Mouse (Mus musculus): ENCODE data around the gene Irak1. TPM values are rescaled to one million over a fixed set of nuclear protein-coding genes. Genes with fewer than 3 reads are reported as not detected.

Irak1 gene
- 53.9 and 58.2 TPM in 2 replicates for polyA plus RNA-seq (2016; fragmentation: Nextera tagmentation; extraction: Ambion mirVana)

- 17% methylated on average over 65 of the region's 72 CpGs for WGBS
- Histone ChIP-seq H3K4me2 (replicated peaks) (peak within 1 kb of the TSS; percentile 63), H3K9ac (peak within 1 kb of the TSS; percentile 75), H3K27ac (peak within 1 kb of the TSS; percentile 88), H3K27me3 (no peaks in the 10 kb centered on the region), H3K9me3 (replicated peaks) (no peaks in the 10 kb centered on the region), H3K4me3 (peak within 1 kb of the TSS; percentile 52), H3K4me1 (peaks cover 5% of the 10 kb centered on the region; the same call in 1 of the 2 replicates), H3K36me3 (0 out of 2 replicates have a peak, but pooled peaks cover 8% of the 10 kb centered on the region)
- peak; percentile 90 for ATAC-seq (ENCODE audit: low FRiP score)
Observed at GRCm38 (mm10) chrX:74023188-74024049, at the start of gene Irak1. TSS of gene Irak1 (minus strand) at chrX:74023918.

- no peak overlapping the region for H3K4me2 ChIP-seq (replicated peaks)
- no peak for ATAC-seq (ENCODE audit: low FRiP score)
- no peaks in the 10 kb centered on the region for H3K27me3 ChIP-seq
Observed at GRCm38 (mm10) chrX:74070794-74071193, 47.1 kb upstream of the Irak1 start.

DNA sequence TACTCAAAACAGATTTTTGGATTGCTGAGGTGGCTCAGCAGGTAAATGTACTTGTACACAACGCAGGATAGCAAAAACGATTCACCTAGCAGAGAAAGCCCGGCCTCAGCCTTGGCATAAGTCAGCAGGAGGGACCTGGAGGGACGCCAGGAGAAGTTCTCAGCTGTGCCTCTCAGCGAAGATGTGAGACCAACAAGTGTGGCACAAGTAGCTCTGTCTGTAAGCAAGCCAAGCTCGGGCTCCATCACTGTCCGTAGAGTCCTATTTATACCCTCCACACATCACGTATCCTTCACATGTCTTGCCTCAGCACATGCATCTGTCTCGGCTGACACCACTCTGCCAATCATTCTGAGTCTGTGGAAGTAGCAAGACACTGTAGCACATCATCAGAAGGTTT is 44.2 kb upstream of the Irak1 start:
- Histone ChIP-seq H3K4me1 (no peaks in the 10 kb centered on the region), H3K4me2 (replicated peaks) (no peak overlapping the region), H3K4me3 (no peak overlapping the region), H3K27me3 (no peaks in the 10 kb centered on the region), H3K9ac (no peak overlapping the region), H3K9me3 (replicated peaks) (no peaks in the 10 kb centered on the region), H3K27ac (no peak overlapping the region), H3K36me3 (no peaks in the 10 kb centered on the region)
- WGBS = 93% methylated on average over 9 of the region's 9 CpGs
- ATAC-seq (ENCODE audit: low FRiP score) = no peak

More at GRCm38 (mm10) chrX:74070794-74071193, 47.1 kb upstream of the Irak1 start:
- no peak overlapping the region for H3K4me3 ChIP-seq
- no peaks in the 10 kb centered on the region for H3K36me3 ChIP-seq
- no peaks in the 10 kb centered on the region for H3K9me3 ChIP-seq (replicated peaks)
- no peaks in the 10 kb centered on the region for H3K4me1 ChIP-seq
- no peak overlapping the region for H3K27ac ChIP-seq
- H3K9ac ChIP-seq = no peak overlapping the region

DNA sequence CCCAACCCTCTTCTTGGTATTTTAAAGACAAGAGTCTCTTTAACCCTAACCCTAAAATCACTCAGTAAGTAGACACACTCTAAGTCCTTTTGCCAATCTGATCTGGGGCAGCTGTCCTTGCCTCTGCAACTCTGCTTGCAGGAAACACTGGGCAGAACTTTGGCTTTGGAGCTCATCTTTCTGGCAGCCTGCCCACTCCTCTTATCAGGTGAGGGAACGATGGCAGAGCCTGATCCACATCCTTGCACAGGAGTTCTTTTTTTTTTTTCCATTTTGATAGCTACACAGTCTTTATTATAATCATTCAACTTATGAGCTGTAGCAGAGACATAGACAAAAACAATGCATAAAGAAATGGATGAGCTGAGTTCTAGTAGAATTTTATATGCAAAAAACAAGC is 21.4 kb upstream of the Irak1 start:
- H3K9ac ChIP-seq = no peak overlapping the region
- no peaks in the 10 kb centered on the region for H3K27me3 ChIP-seq
- H3K4me3 ChIP-seq = no peak overlapping the region
- H3K4me2 ChIP-seq (replicated peaks) = no peak overlapping the region
- H3K4me1 ChIP-seq = no peaks in the 10 kb centered on the region
- H3K36me3 ChIP-seq = no peaks in the 10 kb centered on the region
- WGBS = 95% methylated on average over 1 of the region's 1 CpGs
- no peak for ATAC-seq (ENCODE audit: low FRiP score)
- H3K27ac ChIP-seq = no peak overlapping the region
- no peaks in the 10 kb centered on the region for H3K9me3 ChIP-seq (replicated peaks)

- no peak for ATAC-seq (ENCODE audit: low FRiP score)
- Histone ChIP-seq H3K4me2 (replicated peaks) (no peak overlapping the region), H3K27me3 (no peaks in the 10 kb centered on the region), H3K9me3 (replicated peaks) (no peaks in the 10 kb centered on the region), H3K27ac (no peak overlapping the region), H3K4me3 (no peak overlapping the region), H3K4me1 (no peaks in the 10 kb centered on the region), H3K36me3 (peaks cover 14% of the 10 kb centered on the region), H3K9ac (no peak overlapping the region)
- WGBS = 81% methylated on average over 5 of the region's 5 CpGs
Observed at GRCm38 (mm10) chrX:74037702-74038375, 14.1 kb upstream of the Irak1 start.

DNA sequence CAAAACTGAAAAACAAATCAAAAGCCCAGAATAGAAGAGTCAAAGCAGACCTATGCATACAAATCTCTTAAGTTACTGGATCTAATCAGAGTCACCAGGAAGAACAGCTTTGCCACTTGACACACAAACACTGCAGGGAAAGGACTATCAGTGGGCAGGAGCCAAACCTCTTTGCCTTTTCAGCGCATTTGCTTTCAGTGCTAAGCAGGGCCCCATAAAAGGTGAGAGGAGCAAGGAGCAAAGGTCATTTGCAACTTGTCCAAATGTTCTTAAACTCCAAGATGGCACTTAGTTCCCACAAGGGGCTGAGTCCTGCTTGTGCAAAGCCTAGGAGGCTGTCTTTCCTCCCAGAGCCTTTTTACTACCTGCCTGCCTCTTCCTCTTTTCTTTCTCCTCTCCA is 6.3 kb upstream of the Irak1 start:
- H3K4me3 ChIP-seq = no peak overlapping the region
- no peak for ATAC-seq (ENCODE audit: low FRiP score)
- no peak overlapping the region for H3K27ac ChIP-seq
- H3K4me1 ChIP-seq = no peaks in the 10 kb centered on the region
- H3K27me3 ChIP-seq = no peaks in the 10 kb centered on the region
- no peaks in the 10 kb centered on the region for H3K9me3 ChIP-seq (replicated peaks)
- no peak overlapping the region for H3K9ac ChIP-seq
- H3K4me2 ChIP-seq (replicated peaks) = no peak overlapping the region
- H3K36me3 ChIP-seq = no peaks in the 10 kb centered on the region
- WGBS = 77% methylated on average over 1 of the region's 1 CpGs

DNA sequence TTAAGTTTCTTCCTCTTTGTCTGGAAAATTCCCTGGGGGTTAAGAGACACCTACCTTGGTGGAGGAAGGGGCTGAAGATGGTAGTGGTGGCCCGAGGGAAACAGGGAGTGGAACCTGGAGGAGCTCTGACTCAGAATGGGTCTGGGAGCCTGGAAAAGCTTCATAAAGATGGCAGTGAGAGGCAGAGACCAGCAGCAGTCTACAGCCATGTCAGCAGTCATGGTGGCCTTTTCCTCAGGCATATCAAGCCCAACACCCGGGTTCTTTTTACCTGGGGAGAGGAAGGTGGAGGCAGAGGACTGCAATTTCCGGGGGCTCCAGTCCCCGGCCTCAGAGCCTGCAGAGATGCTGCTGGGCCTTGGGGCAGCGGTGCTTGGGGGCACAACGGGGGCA is 927 bp downstream of the Irak1 start:
- 19% methylated on average over 6 of the region's 6 CpGs for WGBS

GRCm38 (mm10) chrX:74014597-74014996 is 9.1 kb downstream of the Irak1 start:
- Histone ChIP-seq H3K4me2 (replicated peaks) (no peak overlapping the region), H3K27ac (no peak overlapping the region), H3K4me3 (no peak overlapping the region), H3K9ac (no peak overlapping the region), H3K4me1 (no peaks in the 10 kb centered on the region), H3K27me3 (no peaks in the 10 kb centered on the region), H3K36me3 (0 out of 2 replicates have a peak, but pooled peaks cover 24% of the 10 kb centered on the region), H3K9me3 (replicated peaks) (no peaks in the 10 kb centered on the region)
- ATAC-seq (ENCODE audit: low FRiP score) = no peak
- 87% methylated on average over 1 of the region's 1 CpGs for whole genome bisulfite sequencing

More for the DNA sequence above, 927 bp downstream of the Irak1 start:
- H3K4me3 ChIP-seq = peak overlapping the region; percentile 52
- 0 out of 2 replicates have a peak, but pooled peaks cover 13% of the 10 kb centered on the region for H3K36me3 ChIP-seq
- H3K27me3 ChIP-seq = no peaks in the 10 kb centered on the region
- peak overlapping the region; percentile 75; the same call in 1 of the 2 replicates for H3K9ac ChIP-seq
- H3K27ac ChIP-seq = no peak overlapping the region
- peaks cover 5% of the 10 kb centered on the region; the same call in 1 of the 2 replicates for H3K4me1 ChIP-seq
- H3K4me2 ChIP-seq (replicated peaks) = peak overlapping the region; percentile 63
- no peaks in the 10 kb centered on the region for H3K9me3 ChIP-seq (replicated peaks)
- peak; percentile 4; the same call in 1 of the 2 replicates for ATAC-seq (ENCODE audit: low FRiP score)

DNA sequence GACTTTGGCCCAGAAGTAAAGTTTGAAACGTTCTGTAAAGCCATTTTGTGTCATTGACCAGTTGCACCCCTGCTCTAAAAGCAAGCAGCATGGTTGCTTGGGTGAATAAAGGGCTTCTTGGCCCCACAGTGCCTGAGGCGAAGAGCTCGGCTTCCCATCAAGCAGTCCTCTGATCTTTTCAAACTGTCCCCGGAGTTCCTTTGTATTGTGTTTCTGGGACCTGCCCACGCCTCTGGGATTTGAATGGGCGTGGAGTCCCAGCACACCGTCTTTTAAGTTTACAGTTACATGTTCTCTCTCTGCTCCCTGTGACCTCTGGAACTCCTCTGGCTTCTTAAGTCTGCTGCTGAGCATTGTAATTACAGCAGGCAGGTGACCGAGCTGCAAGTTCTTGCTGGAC is 15.7 kb downstream of the Irak1 start:
- Histone ChIP-seq H3K4me1 (no peaks in the 10 kb centered on the region), H3K27me3 (no peaks in the 10 kb centered on the region), H3K27ac (no peak overlapping the region), H3K4me3 (no peak overlapping the region), H3K9ac (no peak overlapping the region), H3K9me3 (replicated peaks) (no peaks in the 10 kb centered on the region), H3K4me2 (replicated peaks) (no peak overlapping the region), H3K36me3 (no peaks in the 10 kb centered on the region)
- 30% methylated on average over 8 of the region's 8 CpGs for WGBS
- no peak for ATAC-seq (ENCODE audit: low FRiP score)

GRCm38 (mm10) chrX:74006401-74006800 is 17.3 kb downstream of the Irak1 start:
- WGBS = 77% methylated on average over 21 of the region's 21 CpGs
- Histone ChIP-seq H3K27me3 (no peaks in the 10 kb centered on the region), H3K9me3 (replicated peaks) (no peaks in the 10 kb centered on the region), H3K36me3 (no peaks in the 10 kb centered on the region), H3K4me1 (no peaks in the 10 kb centered on the region), H3K9ac (no peak overlapping the region), H3K4me3 (no peak overlapping the region), H3K27ac (no peak overlapping the region), H3K4me2 (replicated peaks) (no peak overlapping the region)
- ATAC-seq (ENCODE audit: low FRiP score) = no peak

DNA sequence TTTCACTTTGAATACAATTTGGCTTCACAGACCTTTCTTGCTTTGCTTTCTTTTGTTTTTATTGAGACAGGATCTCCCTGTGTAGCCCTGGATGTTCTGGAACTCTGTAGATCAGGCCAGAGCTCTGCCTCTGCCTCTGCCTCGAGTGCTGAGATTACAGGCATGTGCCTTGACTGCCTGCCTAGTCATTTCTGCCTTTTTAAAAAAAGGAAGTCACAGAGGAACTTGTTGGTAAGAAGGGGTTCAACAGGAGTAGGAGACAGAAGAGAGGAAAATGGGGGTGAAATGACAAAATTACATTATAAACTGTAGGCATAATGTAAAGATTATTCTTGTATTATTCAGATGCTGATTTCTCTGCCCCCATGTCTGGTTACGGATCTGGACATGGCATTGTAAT is 20.1 kb downstream of the Irak1 start:
- H3K9me3 ChIP-seq (replicated peaks) = no peaks in the 10 kb centered on the region
- no peaks in the 10 kb centered on the region for H3K27me3 ChIP-seq
- H3K4me3 ChIP-seq = no peak overlapping the region
- ATAC-seq (ENCODE audit: low FRiP score) = no peak
- no peak overlapping the region for H3K9ac ChIP-seq
- no peaks in the 10 kb centered on the region for H3K36me3 ChIP-seq
- H3K4me1 ChIP-seq = peaks cover 3% of the 10 kb centered on the region; the same call in 1 of the 2 replicates
- no peak overlapping the region for H3K4me2 ChIP-seq (replicated peaks)
- WGBS = 62% methylated on average over 2 of the region's 2 CpGs
- H3K27ac ChIP-seq = no peak overlapping the region

GRCm38 (mm10) chrX:74001024-74001423 is 22.7 kb downstream of the Irak1 start:
- ATAC-seq (ENCODE audit: low FRiP score) = no peak
- Histone ChIP-seq H3K27me3 (no peaks in the 10 kb centered on the region), H3K4me1 (peaks cover 3% of the 10 kb centered on the region; the same call in 1 of the 2 replicates), H3K9ac (no peak overlapping the region), H3K4me2 (replicated peaks) (no peak overlapping the region), H3K27ac (no peak overlapping the region), H3K4me3 (no peak overlapping the region), H3K36me3 (no peaks in the 10 kb centered on the region), H3K9me3 (replicated peaks) (no peaks in the 10 kb centered on the region)
- 78% methylated on average over 3 of the region's 3 CpGs for WGBS
